Mouse (Mus musculus) neural tube, embryonic 14.5 days (tissue): ENCODE data around the gene BB287469. TPM values are rescaled to one million over a fixed set of nuclear protein-coding genes. Genes with fewer than 3 reads are reported as not detected.
"Not testable (repeated sequence)": the region's sequence is repeated elsewhere in the genome, so short reads cannot be mapped to it uniquely, and the experiment has no call there.

Experiments
- ATAC-seq: fragments of 200-750 bp; cut with Nextera tagmentation; 2 replicates; pipeline ENCODE4 v1.8.0; 2017; ENCODE audit warnings: low read depth, mild to moderate bottlenecking, moderate TSS enrichment, moderate library complexity
- H3K27ac ChIP-seq: fragments of 300-500 bp; sonication (generic); 2 replicates; pipeline ENCODE4 v1.5.1; 2014; ENCODE audit warnings: low read depth, mild to moderate bottlenecking, control low read depth, low read length, moderate library complexity, mixed read lengths
- H3K27me3 ChIP-seq: fragments of 300-500 bp; sonication (generic); 2 replicates; pipeline ENCODE4 v1.6.1; 2014; ENCODE audit warnings: low read length; ENCODE audit not compliant: control insufficient read depth, insufficient read depth
- H3K36me3 ChIP-seq: fragments of 300-500 bp; sonication (generic); 2 replicates; pipeline ENCODE4 v1.6.1; 2014; ENCODE audit warnings: low read length, mixed read lengths; ENCODE audit not compliant: control insufficient read depth, insufficient read depth
- H3K4me1 ChIP-seq: fragments of 300-500 bp; sonication (generic); 2 replicates; pipeline ENCODE4 v1.6.1; 2014; ENCODE audit warnings: low read length; ENCODE audit not compliant: control insufficient read depth, insufficient read depth
- H3K4me2 ChIP-seq: fragments of 300-500 bp; sonication (generic); 2 replicates; pipeline ENCODE4 v1.6.1; 2014; ENCODE audit warnings: mild to moderate bottlenecking, low read depth, low read length, control low read depth
- H3K4me3 ChIP-seq: fragments of 300-500 bp; sonication (generic); 2 replicates; pipeline ENCODE4 v1.5.1; 2014; ENCODE audit warnings: low read depth, low read length, control low read depth, mixed read lengths
- H3K9ac ChIP-seq: fragments of 300-500 bp; sonication (generic); replicated peaks from 2 replicates; pipeline ENCODE4 v1.6.1; 2014; ENCODE audit warnings: low read depth, mild to moderate bottlenecking, control low read depth, low read length, mixed read lengths
- H3K9me3 ChIP-seq: fragments of 300-500 bp; sonication (generic); 2 replicates; pipeline ENCODE4 v1.6.1; 2016; ENCODE audit warnings: low read length; ENCODE audit not compliant: control insufficient read depth
- WGBS: fragments of 180-500 bp; shearing (Covaris S2); extraction: QIAGEN DNeasy Blood & Tissue Kit; methylation state at CpG from one replicate; pipeline ENCODE4 v1.1.7; 2014; 5-methylcytosine and 5-hydroxymethylcytosine counted together
- polyA plus RNA-seq: library from polyadenylated mRNA; unstranded; fragments of >200 nt; fragmentation: Nextera tagmentation; extraction: Ambion mirVana; gene quantifications from 2 replicates; pipeline ENCODE4 v1.2.1, GENCODE M21; 2014

The BB287469 gene
- polyA plus RNA-seq, 1 experiment from 2014 or later, result not detected

- H3K9me3 ChIP-seq, H3K4me2 ChIP-seq, ATAC-seq, H3K27me3 ChIP-seq, H3K4me1 ChIP-seq, H3K36me3 ChIP-seq, H3K9ac ChIP-seq, H3K27ac ChIP-seq, H3K4me3 ChIP-seq: not testable (repeated sequence)
- WGBS, result 81% methylated on average over 2 of the region's 2 CpGs
Observed at GRCm38 (mm10) chr12:87864048-87864447, 47.7 kb downstream of the BB287469 start.

Other genes with a start within 250 kb of the BB287469 start
- gene Oog1, start 213.9 kb upstream of the BB287469 start, polyA plus RNA-seq, result not detected in 2 replicates
- not detected in 2 replicates for gene Gm4027, start 197.7 kb upstream of the BB287469 start, polyA plus RNA-seq
- not detected in 2 replicates for gene Gm16381, start 172.0 kb upstream of the BB287469 start, polyA plus RNA-seq
- not detected in 2 replicates for gene Gm21319, start 40.8 kb upstream of the BB287469 start, polyA plus RNA-seq
- gene Gm21936, start 21.1 kb upstream of the BB287469 start, polyA plus RNA-seq, result not detected in 2 replicates
- gene Gm2001, start 25.8 kb downstream of the BB287469 start, polyA plus RNA-seq, result not detected in 2 replicates
- not detected in 2 replicates for gene Gm2016, start 57.5 kb downstream of the BB287469 start, polyA plus RNA-seq
- not detected in 2 replicates for gene Gm2022, start 78.8 kb downstream of the BB287469 start, polyA plus RNA-seq
- gene Gm2035, start 103.3 kb downstream of the BB287469 start, polyA plus RNA-seq, result not detected in 2 replicates
- gene Gm2042, start 137.5 kb downstream of the BB287469 start, polyA plus RNA-seq, result not detected in 2 replicates
- not detected in 2 replicates for gene Gm2075, start 195.3 kb downstream of the BB287469 start, polyA plus RNA-seq
- not detected in 2 replicates for gene Gm6803, start 202.2 kb downstream of the BB287469 start, polyA plus RNA-seq
- not detected in 2 replicates for gene Gm2056, start 210.4 kb downstream of the BB287469 start, polyA plus RNA-seq